Mouse (Mus musculus) cortical plate, adult 2 months (tissue): ENCODE measurements around the gene Limk2.

ENCODE experiments used
- CTCF ChIP-seq: fragments of 200-500 bp; IDR thresholded peaks from 2 replicates; pipeline ENCODE4 v1.5.1; 2011; ENCODE audit warnings: mild to moderate bottlenecking, control low read depth, low read length; ENCODE audit not compliant: insufficient read depth; ENCODE audit errors: extremely low read depth
- POLR2A ChIP-seq: fragments of 200-500 bp; IDR thresholded peaks from 2 replicates; pipeline ENCODE4 v1.6.1; 2011; ENCODE audit warnings: mild to moderate bottlenecking, low read length, control low read depth; ENCODE audit not compliant: insufficient read depth; ENCODE audit errors: extremely low read depth

- TF ChIP-seq POLR2A (no peak), CTCF (no peak)
These were observed 110.8 kb downstream of the Limk2 start for GRCm38 (mm10) chr11:3297871-3298812.
